Mouse (Mus musculus): Measurements from ENCODE around the gene Bnipl.

DNA sequence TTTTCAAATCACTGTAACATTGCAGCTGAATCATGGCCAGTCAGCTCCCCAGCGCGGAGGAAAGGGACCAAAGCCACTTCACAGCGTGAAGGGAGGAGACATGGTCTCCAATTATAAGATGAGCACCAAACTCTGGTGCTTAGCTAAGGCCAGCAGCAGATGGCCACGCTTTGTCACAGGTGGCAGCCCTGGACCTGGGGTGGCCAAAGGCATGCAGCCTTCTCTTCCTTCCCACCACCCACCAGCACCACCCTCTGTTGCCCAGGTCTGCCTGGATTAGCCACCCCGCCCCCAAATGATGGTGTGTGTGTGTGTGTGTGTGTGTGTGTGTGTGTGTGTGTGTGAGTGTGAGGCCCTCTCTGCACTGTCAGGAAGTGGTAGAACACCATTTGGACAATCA lies 22.5 kb upstream of the Bnipl start:
- TF ChIP-seq CTCF (IDR thresholded peaks at IDR 0.05; ENCODE audit: borderline replicate concordance, extremely low read depth, insufficient read depth, insufficient read length) (no peak), POLR2A (IDR thresholded peaks at IDR 0.05; ENCODE audit: borderline replicate concordance, extremely low read depth, insufficient read depth, insufficient read length, poor library complexity, severe bottlenecking) (no peak)

Measured in brain, embryonic 14.5 days (tissue).